Mouse (Mus musculus) midbrain, postnatal 0 days (tissue): ENCODE data around the gene Uncx. TPM values are rescaled to one million over a fixed set of nuclear protein-coding genes. Genes with fewer than 3 reads are reported as not detected.

Experiments
- ATAC-seq: fragments of 200-750 bp; cut with Nextera tagmentation; 2 replicates; pipeline ENCODE4 v1.8.0; 2017; ENCODE audit warnings: moderate number of reproducible peaks, mild to moderate bottlenecking, moderate TSS enrichment, moderate library complexity; ENCODE audit not compliant: low FRiP score
- DNase-seq: peaks from one replicate; pipeline ENCODE4 v3.0.0-alpha.2; 2015; ENCODE audit warnings: low spot score
- H3K27ac ChIP-seq: fragments of 300-500 bp; sonication (generic); 2 replicates; pipeline ENCODE4 v1.5.1; 2014; ENCODE audit warnings: low read depth, mild to moderate bottlenecking, low read length, mixed read lengths
- H3K27me3 ChIP-seq: fragments of 300-500 bp; sonication (generic); 2 replicates; pipeline ENCODE4 v1.6.1; 2014; ENCODE audit warnings: low read length, control low read depth, mixed read lengths; ENCODE audit not compliant: insufficient read depth
- H3K36me3 ChIP-seq: fragments of 300-500 bp; sonication (generic); 2 replicates; pipeline ENCODE4 v1.6.1; 2014; ENCODE audit warnings: low read length, control low read depth, mixed read lengths; ENCODE audit not compliant: insufficient read depth
- H3K4me1 ChIP-seq: fragments of 300-500 bp; sonication (generic); 2 replicates; pipeline ENCODE4 v1.6.1; 2014; ENCODE audit warnings: mild to moderate bottlenecking, control low read depth, antibody characterized with exemption, low read length, mixed read lengths; ENCODE audit not compliant: insufficient read depth
- H3K4me2 ChIP-seq: fragments of 300-500 bp; sonication (generic); 2 replicates; pipeline ENCODE4 v1.6.1; 2014; ENCODE audit warnings: low read depth, mild to moderate bottlenecking, low read length, mixed read lengths; ENCODE audit not compliant: poor library complexity, severe bottlenecking
- H3K4me3 ChIP-seq: fragments of 300-500 bp; sonication (generic); 2 replicates; pipeline ENCODE4 v1.5.1; 2014; ENCODE audit warnings: low read depth, mild to moderate bottlenecking, low read length, moderate library complexity
- H3K9ac ChIP-seq: fragments of 300-500 bp; sonication (generic); replicated peaks from 2 replicates; pipeline ENCODE4 v1.6.1; 2014; ENCODE audit warnings: mild to moderate bottlenecking, low read length, moderate library complexity, mixed read lengths; ENCODE audit not compliant: poor library complexity, severe bottlenecking
- H3K9me3 ChIP-seq: fragments of 300-500 bp; sonication (generic); 2 replicates; pipeline ENCODE4 v1.6.1; 2016; ENCODE audit warnings: low read length, control low read depth
- CTCF ChIP-seq: IDR thresholded peaks from 2 replicates; pipeline ENCODE4 v1.5.1; 2016; ENCODE audit warnings: antibody characterized with exemption, mild to moderate bottlenecking
- WGBS: fragments of 180-500 bp; shearing (Covaris S2); extraction: QIAGEN DNeasy Blood & Tissue Kit; methylation state at CpG from one replicate; pipeline ENCODE4 v1.1.7; 2014; 5-methylcytosine and 5-hydroxymethylcytosine counted together
- polyA plus RNA-seq: library from polyadenylated mRNA; unstranded; fragments of >200 nt; fragmentation: Nextera tagmentation; extraction: Ambion mirVana; gene quantifications from 2 replicates; pipeline ENCODE4 v1.2.1, GENCODE M21; 2015
- total RNA-seq: library from RNA; depleted of rRNA; stranded (reverse); fragments of >200 nt; gene quantifications from 2 replicates; pipeline ENCODE4 v1.2.3, GENCODE M21; 2014

Gene Uncx
- total and polyA plus RNA-seq, 2 experiments from 2014 or later: 20.0 to 24.3 TPM

- Histone ChIP-seq H3K9ac (0 out of 2 replicates have a peak overlapping the region, but pooled peaks have one; percentile 13), H3K27me3 (peaks cover 59% of the 10 kb centered on the region), H3K4me1 (no peaks in the 10 kb centered on the region), H3K36me3 (no peaks in the 10 kb centered on the region), H3K4me3 (peak overlapping the region; percentile 29), H3K4me2 (peak overlapping the region; percentile 44), H3K27ac (peak overlapping the region; percentile 57), H3K9me3 (no peaks in the 10 kb centered on the region)
- DNase-seq (no peak), ATAC-seq (no peak)
- TF ChIP-seq CTCF: no peak
- 4% methylated on average over 44 of the region's 44 CpGs for WGBS
Measured at GRCm38 (mm10) chr5:139541151-139542042, 1.9 kb upstream of the Uncx start.

DNA sequence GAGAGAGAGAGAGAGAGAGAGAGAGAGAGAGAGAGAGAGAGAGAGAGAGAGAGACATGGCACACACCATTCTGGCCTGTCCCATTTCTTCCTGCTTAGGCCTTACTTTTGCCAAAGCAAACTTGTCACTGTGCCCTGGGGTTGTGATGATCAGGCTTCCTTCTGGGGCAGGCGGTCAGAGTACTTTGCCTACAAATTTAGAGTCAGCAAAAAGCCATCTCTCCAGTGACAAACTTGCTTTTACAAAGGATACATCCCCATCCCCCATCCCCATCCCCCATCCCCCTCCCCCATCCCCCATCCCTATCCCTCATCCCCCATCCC lies 1.3 kb upstream of the Uncx start:
- H3K4me1 ChIP-seq: no peaks in the 10 kb centered on the region
- no peak overlapping the region for H3K27ac ChIP-seq
- no peak overlapping the region; the same call in 1 of the 2 replicates for H3K4me2 ChIP-seq
- ATAC-seq: no peak
- peaks cover 64% of the 10 kb centered on the region for H3K27me3 ChIP-seq
- WGBS: 6% methylated on average over 1 of the region's 1 CpGs
- H3K36me3 ChIP-seq: no peaks in the 10 kb centered on the region
- no peak overlapping the region for H3K4me3 ChIP-seq
- H3K9me3 ChIP-seq: no peaks in the 10 kb centered on the region
- no peak overlapping the region for H3K9ac ChIP-seq
- TF ChIP-seq CTCF: no peak
- no peak for DNase-seq

GRCm38 (mm10) chr5:139542556-139542955 lies 738 bp upstream of the Uncx start:
- Histone ChIP-seq H3K36me3 (no peaks in the 10 kb centered on the region), H3K4me2 (peak overlapping the region; percentile 51), H3K27ac (peak overlapping the region; percentile 69; the same call in 1 of the 2 replicates), H3K4me1 (no peaks in the 10 kb centered on the region), H3K27me3 (peaks cover 64% of the 10 kb centered on the region), H3K4me3 (no peak overlapping the region; the same call in 1 of the 2 replicates), H3K9me3 (no peaks in the 10 kb centered on the region), H3K9ac (no peak overlapping the region)
- no peak for DNase-seq
- ATAC-seq: no peak
- 3% methylated on average over 5 of the region's 5 CpGs for WGBS
- no peak for TF ChIP-seq CTCF

- TF ChIP-seq CTCF: no peak
- Histone ChIP-seq H3K4me1 (no peaks in the 10 kb centered on the region), H3K27me3 (peaks cover 54% of the 10 kb centered on the region), H3K4me3 (peak overlapping the region; percentile 46), H3K9ac (peak overlapping the region; percentile 62), H3K27ac (peak overlapping the region; percentile 69), H3K9me3 (no peaks in the 10 kb centered on the region), H3K4me2 (peak overlapping the region; percentile 51), H3K36me3 (no peaks in the 10 kb centered on the region)
- ATAC-seq: no peak
- WGBS: 2% methylated on average over 41 of the region's 71 CpGs
- peak; percentile 96 for DNase-seq
Measured at GRCm38 (mm10) chr5:139543650-139544270, 466 bp downstream of the Uncx start.

- peak overlapping the region; percentile 46 for H3K4me3 ChIP-seq
- no peaks in the 10 kb centered on the region for H3K4me1 ChIP-seq
- ATAC-seq: no peak
- under 1% methylated on average over 54 of the region's 54 CpGs for WGBS
- H3K27ac ChIP-seq: peak overlapping the region; percentile 69
- H3K4me2 ChIP-seq: peak overlapping the region; percentile 51
- H3K9me3 ChIP-seq: no peaks in the 10 kb centered on the region
- peak overlapping the region; percentile 62 for H3K9ac ChIP-seq
- H3K36me3 ChIP-seq: no peaks in the 10 kb centered on the region
- no peak for TF ChIP-seq CTCF
- no peak for DNase-seq
- peaks cover 56% of the 10 kb centered on the region for H3K27me3 ChIP-seq
Measured at GRCm38 (mm10) chr5:139544271-139545135, 1.2 kb downstream of the Uncx start.
